Mouse (Mus musculus): ENCODE results near the gene Hdac8. TPM values are rescaled to one million over a fixed set of nuclear protein-coding genes. Genes with fewer than 3 reads are reported as not detected.

The Hdac8 gene
- polyA plus RNA-seq, 1 experiment from 2014 or later: 6.9 TPM

DNA sequence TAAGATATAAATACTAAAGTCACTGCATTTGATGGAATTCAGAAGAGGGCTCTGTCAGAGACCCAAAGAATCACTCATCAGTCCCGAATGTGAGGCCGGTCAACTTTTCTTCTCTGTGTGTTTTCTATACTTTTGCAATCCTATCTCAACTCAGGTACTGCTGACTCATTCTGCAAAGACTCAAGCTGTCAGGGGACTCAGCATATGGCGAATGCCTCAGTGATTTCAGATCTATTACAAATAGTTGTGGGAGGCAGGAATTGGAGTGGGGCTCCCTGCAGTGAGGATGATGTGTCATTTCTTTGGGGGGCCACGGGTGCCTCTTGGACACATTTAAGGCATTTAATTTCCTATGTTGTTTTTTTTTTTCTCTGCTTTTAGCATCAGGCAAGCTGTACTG lies 88.8 kb downstream of the Hdac8 start:
- Histone ChIP-seq H3K4me2 (replicated peaks; ENCODE audit: low read depth) (no peak overlapping the region), H3K27ac (ENCODE audit: low read depth, low read length) (no peak overlapping the region), H3K4me3 (ENCODE audit: low read depth, low read length) (no peak overlapping the region), H3K9ac (ENCODE audit: low read depth, low read length) (no peak overlapping the region), H3K4me1 (replicated peaks; ENCODE audit: control insufficient read depth, insufficient read depth, low read length) (no peaks in the 10 kb centered on the region), H3K36me3 (ENCODE audit: control insufficient read depth, insufficient read depth) (no peaks in the 10 kb centered on the region), H3K9me3 (ENCODE audit: control insufficient read depth) (no peaks in the 10 kb centered on the region), H3K27me3 (replicated peaks; ENCODE audit: control insufficient read depth, insufficient read depth, low read length) (no peaks in the 10 kb centered on the region)
- no peak for TF ChIP-seq CTCF (IDR thresholded peaks at IDR 0.05; ENCODE audit: low read depth)
- ATAC-seq: no peak
- 71% methylated on average over 4 of the region's 4 CpGs for WGBS

DNA sequence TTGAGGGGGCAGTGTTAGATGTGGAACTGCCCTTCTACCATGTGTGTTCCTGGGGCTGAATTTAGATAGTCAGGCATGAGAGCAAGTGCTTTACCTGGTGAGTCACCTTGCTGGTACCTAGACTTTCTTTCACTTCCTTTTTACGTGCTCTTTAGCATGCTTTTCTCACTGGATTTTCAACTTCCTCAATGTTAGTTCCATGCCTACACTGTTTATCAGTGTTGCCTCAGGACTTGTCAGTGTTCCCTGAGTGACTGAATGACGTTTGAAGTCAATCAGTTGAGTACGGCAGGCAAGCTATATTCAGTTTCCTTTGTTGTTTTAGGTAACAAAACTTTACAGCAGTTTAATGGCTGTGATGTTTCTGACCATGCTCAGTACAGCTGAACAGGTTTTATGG lies 120.4 kb downstream of the Hdac8 start:
- ATAC-seq: no peak
- no peak for TF ChIP-seq CTCF (IDR thresholded peaks at IDR 0.05; ENCODE audit: low read depth)
- Histone ChIP-seq H3K27me3 (replicated peaks; ENCODE audit: control insufficient read depth, insufficient read depth, low read length) (no peaks in the 10 kb centered on the region), H3K4me1 (replicated peaks; ENCODE audit: control insufficient read depth, insufficient read depth, low read length) (no peaks in the 10 kb centered on the region), H3K4me2 (replicated peaks; ENCODE audit: low read depth) (no peak overlapping the region), H3K9ac (ENCODE audit: low read depth, low read length) (no peak overlapping the region), H3K27ac (ENCODE audit: low read depth, low read length) (no peak overlapping the region), H3K36me3 (ENCODE audit: control insufficient read depth, insufficient read depth) (no peaks in the 10 kb centered on the region), H3K9me3 (ENCODE audit: control insufficient read depth) (no peaks in the 10 kb centered on the region), H3K4me3 (ENCODE audit: low read depth, low read length) (no peak overlapping the region)
- 69% methylated on average over 3 of the region's 3 CpGs for WGBS

DNA sequence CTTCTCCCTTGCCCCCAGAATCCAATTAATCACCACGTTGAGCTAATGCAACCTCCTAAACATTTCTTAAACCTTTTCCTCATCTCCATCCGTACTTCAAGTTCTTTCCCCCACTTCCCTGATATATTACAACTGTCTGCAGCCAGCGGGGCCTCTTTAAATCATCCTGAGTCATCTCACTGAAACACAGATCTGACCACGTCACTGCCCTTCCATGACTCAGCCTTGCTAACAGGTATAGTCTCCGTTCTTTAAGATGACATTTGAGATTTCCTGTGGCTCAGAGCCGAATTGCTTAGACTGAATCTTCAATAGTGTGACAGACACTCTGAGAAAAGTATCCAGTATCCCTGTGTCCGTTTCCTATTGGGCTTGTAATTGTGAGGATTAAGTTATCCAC lies 122.0 kb downstream of the Hdac8 start:
- WGBS: 64% methylated on average over 7 of the region's 7 CpGs
- Histone ChIP-seq H3K9ac (ENCODE audit: low read depth, low read length) (no peak overlapping the region), H3K27ac (ENCODE audit: low read depth, low read length) (no peak overlapping the region), H3K4me2 (replicated peaks; ENCODE audit: low read depth) (no peak overlapping the region), H3K27me3 (replicated peaks; ENCODE audit: control insufficient read depth, insufficient read depth, low read length) (no peaks in the 10 kb centered on the region), H3K4me3 (ENCODE audit: low read depth, low read length) (no peak overlapping the region), H3K9me3 (ENCODE audit: control insufficient read depth) (no peaks in the 10 kb centered on the region), H3K4me1 (replicated peaks; ENCODE audit: control insufficient read depth, insufficient read depth, low read length) (no peaks in the 10 kb centered on the region), H3K36me3 (ENCODE audit: control insufficient read depth, insufficient read depth) (no peaks in the 10 kb centered on the region)
- no peak for ATAC-seq
- no peak for TF ChIP-seq CTCF (IDR thresholded peaks at IDR 0.05; ENCODE audit: low read depth)

DNA sequence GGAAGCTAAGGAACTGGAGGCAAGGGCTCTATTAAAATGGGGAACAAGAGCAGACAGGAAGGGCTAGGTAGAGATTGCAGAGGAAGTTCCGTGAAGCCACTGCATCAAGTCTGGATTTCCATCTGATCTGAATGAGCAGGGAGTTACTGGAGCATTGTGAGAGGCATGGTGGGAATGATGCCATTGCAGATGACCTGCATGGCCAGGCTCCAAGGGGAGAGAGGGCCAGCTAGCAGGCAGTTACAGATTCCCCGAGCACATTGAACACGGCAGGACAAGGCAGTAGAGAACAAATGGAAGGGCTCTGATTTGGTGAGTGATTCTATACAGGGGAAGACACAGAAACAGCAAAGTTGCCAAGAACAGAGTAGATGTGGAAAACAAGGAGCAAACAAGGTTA lies 138.6 kb downstream of the Hdac8 start:
- no peaks in the 10 kb centered on the region for H3K36me3 ChIP-seq (ENCODE audit: control insufficient read depth, insufficient read depth)
- 80% methylated on average over 3 of the region's 3 CpGs for WGBS
- no peaks in the 10 kb centered on the region for H3K27me3 ChIP-seq (replicated peaks; ENCODE audit: control insufficient read depth, insufficient read depth, low read length)
- no peak for ATAC-seq
- H3K27ac ChIP-seq (ENCODE audit: low read depth, low read length): no peak overlapping the region
- no peaks in the 10 kb centered on the region for H3K9me3 ChIP-seq (ENCODE audit: control insufficient read depth)
- no peak overlapping the region for H3K4me3 ChIP-seq (ENCODE audit: low read depth, low read length)
- H3K4me1 ChIP-seq (replicated peaks; ENCODE audit: control insufficient read depth, insufficient read depth, low read length): no peaks in the 10 kb centered on the region
- H3K4me2 ChIP-seq (replicated peaks; ENCODE audit: low read depth): no peak overlapping the region
- TF ChIP-seq CTCF (IDR thresholded peaks at IDR 0.05; ENCODE audit: low read depth): no peak
- no peak overlapping the region for H3K9ac ChIP-seq (ENCODE audit: low read depth, low read length)

DNA sequence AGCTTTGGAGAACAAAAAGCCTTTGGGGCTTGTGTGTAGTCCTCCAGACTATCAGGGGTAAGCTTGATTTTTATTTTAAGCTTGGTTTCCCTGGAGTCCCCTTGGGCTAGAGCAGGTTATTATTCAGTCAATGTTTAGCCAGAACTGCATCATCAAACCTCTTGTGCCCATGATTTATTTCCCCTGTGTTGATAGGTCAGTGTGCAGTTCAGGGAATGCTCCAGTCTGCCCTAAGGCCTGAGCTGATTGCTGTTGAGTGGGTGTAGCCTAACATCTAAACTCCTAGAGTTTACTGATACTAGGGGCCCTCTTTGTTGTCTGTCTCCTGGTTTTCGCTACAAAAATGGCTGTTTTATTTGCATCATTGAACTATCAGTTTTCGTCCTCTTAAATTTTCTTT lies 142.9 kb downstream of the Hdac8 start:
- H3K9me3 ChIP-seq (ENCODE audit: control insufficient read depth): no peaks in the 10 kb centered on the region
- H3K27me3 ChIP-seq (replicated peaks; ENCODE audit: control insufficient read depth, insufficient read depth, low read length): no peaks in the 10 kb centered on the region
- no peaks in the 10 kb centered on the region for H3K36me3 ChIP-seq (ENCODE audit: control insufficient read depth, insufficient read depth)
- 58% methylated on average over 2 of the region's 2 CpGs for WGBS
- H3K4me1 ChIP-seq (replicated peaks; ENCODE audit: control insufficient read depth, insufficient read depth, low read length): no peaks in the 10 kb centered on the region
- no peak for TF ChIP-seq CTCF (IDR thresholded peaks at IDR 0.05; ENCODE audit: low read depth)
- ATAC-seq: no peak
- no peak overlapping the region for H3K4me2 ChIP-seq (replicated peaks; ENCODE audit: low read depth)
- no peak overlapping the region for H3K9ac ChIP-seq (ENCODE audit: low read depth, low read length)
- no peak overlapping the region for H3K27ac ChIP-seq (ENCODE audit: low read depth, low read length)
- H3K4me3 ChIP-seq (ENCODE audit: low read depth, low read length): no peak overlapping the region

DNA sequence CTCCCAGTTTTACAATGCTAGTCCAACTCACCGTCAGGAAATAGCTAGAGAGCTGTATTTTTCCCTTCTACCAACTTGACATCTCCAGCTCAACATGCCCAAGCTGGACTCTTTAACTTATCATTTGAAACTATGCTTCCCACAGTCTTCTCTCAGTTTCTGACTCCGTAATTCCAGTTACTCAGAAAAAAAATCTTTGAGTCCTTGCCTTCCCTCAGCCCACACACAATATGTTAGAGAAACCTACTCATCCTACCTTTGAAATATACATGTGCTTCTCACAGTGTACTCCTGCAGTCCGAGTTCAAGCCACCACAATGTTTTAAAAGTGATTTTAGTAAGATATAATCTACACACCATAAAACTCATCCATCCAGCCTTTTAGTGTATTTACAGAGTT lies 151.7 kb downstream of the Hdac8 start:
- no peak overlapping the region for H3K27ac ChIP-seq (ENCODE audit: low read depth, low read length)
- no peaks in the 10 kb centered on the region for H3K36me3 ChIP-seq (ENCODE audit: control insufficient read depth, insufficient read depth)
- TF ChIP-seq CTCF (IDR thresholded peaks at IDR 0.05; ENCODE audit: low read depth): no peak
- H3K27me3 ChIP-seq (replicated peaks; ENCODE audit: control insufficient read depth, insufficient read depth, low read length): no peaks in the 10 kb centered on the region
- H3K4me3 ChIP-seq (ENCODE audit: low read depth, low read length): no peak overlapping the region
- no peaks in the 10 kb centered on the region for H3K4me1 ChIP-seq (replicated peaks; ENCODE audit: control insufficient read depth, insufficient read depth, low read length)
- no peak for ATAC-seq
- no peak overlapping the region for H3K9ac ChIP-seq (ENCODE audit: low read depth, low read length)
- H3K9me3 ChIP-seq (ENCODE audit: control insufficient read depth): no peaks in the 10 kb centered on the region
- WGBS: 78% methylated on average over 3 of the region's 3 CpGs
- H3K4me2 ChIP-seq (replicated peaks; ENCODE audit: low read depth): no peak overlapping the region

Data from intestine, postnatal 0 days (tissue).